In the genomic region with DNA sequence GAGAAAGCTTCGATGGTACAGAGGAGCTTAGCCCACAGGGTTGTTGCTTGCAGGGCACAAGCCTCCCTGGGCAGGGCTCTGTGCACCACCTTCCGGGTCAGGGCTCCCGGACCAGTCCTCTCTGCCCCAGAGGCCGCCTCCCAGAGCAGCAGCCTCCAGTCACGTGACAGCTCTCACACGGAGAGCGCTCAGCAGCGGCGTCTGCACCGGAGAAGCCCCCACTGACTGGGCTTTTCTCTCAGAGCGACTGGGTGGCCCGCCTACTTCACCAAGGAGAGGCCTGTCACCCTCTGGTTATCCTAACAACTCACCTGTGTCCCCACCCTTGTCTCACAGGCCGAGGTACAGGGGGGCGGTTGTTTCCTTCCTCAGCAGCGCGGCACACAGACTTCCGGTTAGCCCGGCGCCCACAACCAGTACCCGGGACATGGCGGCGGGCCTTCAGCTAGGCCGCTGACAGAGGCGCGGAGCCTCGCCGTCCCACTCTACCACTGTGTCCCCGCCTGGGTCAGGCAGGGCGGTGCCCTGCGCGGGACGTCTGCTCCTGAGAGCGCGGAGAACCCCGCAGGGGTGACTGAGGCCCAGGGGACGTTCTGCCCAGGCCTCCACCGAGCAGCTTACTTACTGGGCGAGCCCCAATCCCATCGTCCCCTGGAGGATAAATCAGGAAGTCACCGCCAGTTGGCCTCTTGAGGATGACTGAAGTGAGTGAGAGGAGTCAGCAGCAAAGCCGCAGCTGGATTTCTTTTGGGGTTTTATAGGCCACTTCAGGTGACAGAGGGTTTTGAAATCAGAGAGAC, we compare ENCODE assay signal across 8 mouse cellular contexts. TPM values are rescaled to one million over a fixed set of nuclear protein-coding genes. Genes with fewer than 3 reads are reported as not detected.
DNase-seq lines count a peak whose midpoint lies in the region; ATAC-seq and TF ChIP-seq lines count a peak whose summit lies in the region.
"Not testable (repeated sequence)": the region's sequence is repeated elsewhere in the genome, so short reads cannot be mapped to it uniquely, and the experiment has no call there.

A gene (minus strand): TSS at position 665 of the 800 bp plus-strand sequence.

- not testable (repeated sequence) for H3K27ac ChIP-seq in intestine, embryonic 14.5 days (ENCODE audit: low read depth); left cerebral cortex, adult 2 months

- H3K4me1 ChIP-seq in intestine, embryonic 14.5 days (replicated peaks; ENCODE audit: control insufficient read depth, insufficient read depth, low read length): not testable (repeated sequence)

- intact Hi-C loops in left cerebral cortex, adult 2 months (cut with DNase I): not testable (repeated sequence)

- H3K4me3 ChIP-seq in intestine, embryonic 14.5 days (ENCODE audit: low read depth, low read length): not testable (repeated sequence)
- H3K4me3 ChIP-seq in left cerebral cortex, adult 2 months: peak within 1 kb of the TSS; percentile 17; the same call in 1 of the 2 replicates

- not testable (repeated sequence) for H3K36me3 ChIP-seq in intestine, embryonic 14.5 days (ENCODE audit: control insufficient read depth, insufficient read depth, low read length)

- not testable (repeated sequence) for TF ChIP-seq CTCF in left cerebral cortex, adult 2 months (IDR thresholded peaks at IDR 0.05)

- not testable (repeated sequence) for H3K9ac ChIP-seq in intestine, embryonic 14.5 days (ENCODE audit: low read length)

- ATAC-seq in granulocyte monocyte progenitor cell, adult 5-6 weeks (replicated peaks; ENCODE audit: poor library complexity, severe bottlenecking): peak; percentile 90
- ATAC-seq in intestine, embryonic 14.5 days (replicated peaks; ENCODE audit: low FRiP score, low TSS enrichment, low read depth): peak; percentile 84

- DNase-seq in adrenal gland, adult 18-20 months (ENCODE audit: low spot score in 2 of 2): peak; percentile 6 to 23
- DNase-seq in embryo, embryonic 11.5 days (ENCODE audit: low read depth, low spot score): peak; percentile 5
- DNase-seq in intestine, embryonic 14.5 days (ENCODE audit: low spot score): peak; percentile 47
- peak in 1 of 2 experiments; percentile 26 for DNase-seq in left cerebral cortex, adult 2 months (ENCODE audit: extremely low spot score in 1 of 2, low spot score in 2 of 2)
- peak; percentile 47 for DNase-seq in lung, postnatal 36 days
- peak; percentile 23 for DNase-seq in retina, postnatal 1 day
- peak; percentile 25 for DNase-seq in urinary bladder, adult 2 months (ENCODE audit: low spot score)

- 32% methylated on average over 12 of the region's 41 CpGs for WGBS in intestine, embryonic 14.5 days

- not testable (repeated sequence) for H3K27me3 ChIP-seq in intestine, embryonic 14.5 days (replicated peaks; ENCODE audit: control insufficient read depth, insufficient read depth, low read length)

- H3K9me3 ChIP-seq in intestine, embryonic 14.5 days (ENCODE audit: control insufficient read depth, low read length): not testable (repeated sequence)

- not testable (repeated sequence) for H3K4me2 ChIP-seq in intestine, embryonic 14.5 days (ENCODE audit: low read length)

RNA-seq across cellular contexts. Expression of the gene that starts here (rescaled TPM):
- 10 to 100 TPM; 11.4 to 11.9 TPM for total RNA-seq in adrenal gland, adult 18-20 months (2021)
- 10.9 and 14.2 TPM in 2 replicates for total RNA-seq in granulocyte monocyte progenitor cell, adult 5-6 weeks (2014; fragmentation: Nextera tagmentation)
- 10.0 and 11.8 TPM in 2 replicates for total RNA-seq in granulocyte monocyte progenitor cell, adult 5-6 weeks (2017)
- polyA plus RNA-seq in intestine, embryonic 14.5 days (2014; fragmentation: Nextera tagmentation; extraction: Ambion mirVana): 13.5 and 15.4 TPM in 2 replicates
- total RNA-seq in left cerebral cortex, adult 2 months (2021): 1 to 10 TPM; 4.4 to 4.6 TPM
- polyA plus RNA-seq in urinary bladder, adult 2 months (2012; rRNA removed): 10.9 and 11.5 TPM in 2 replicates
